Mouse (Mus musculus) heart, embryonic 14.5 days (tissue): ENCODE results near the gene Chrna7. TPM values are rescaled to one million over a fixed set of nuclear protein-coding genes. Genes with fewer than 3 reads are reported as not detected.

Source experiments
- ATAC-seq: fragments of 200-750 bp; cut with Nextera tagmentation; 2 replicates; pipeline ENCODE4 v1.8.0; 2017; ENCODE audit warnings: low read depth, moderate TSS enrichment; ENCODE audit not compliant: insufficient number of reproducible peaks, insufficient read depth, low FRiP score
- H3K27ac ChIP-seq, 2 experiments: fragments of 200-500 bp in 1 of 2; fragments of 300-500 bp in 1 of 2; sonication (generic) in 1 of 2; replicated peaks in 1 of 2; 2 replicates each; pipeline ENCODE4 v1.5.1; 2012 to 2014; ENCODE audit warnings: low read depth in 2 of 2, low read length in 2 of 2, control low read depth in 1 of 2, mild to moderate bottlenecking in 1 of 2, mixed read lengths in 1 of 2; ENCODE audit not compliant: control insufficient read depth in 1 of 2, insufficient read depth in 1 of 2
- H3K27me3 ChIP-seq: fragments of 300-500 bp; sonication (generic); 2 replicates; pipeline ENCODE4 v1.6.1; 2014; ENCODE audit warnings: mild to moderate bottlenecking, low read length, control low read depth; ENCODE audit not compliant: control insufficient read depth, insufficient read depth
- H3K36me3 ChIP-seq: fragments of 300-500 bp; sonication (generic); 2 replicates; pipeline ENCODE4 v1.6.1; 2014; ENCODE audit warnings: mild to moderate bottlenecking, control low read depth, low read length, mixed read lengths; ENCODE audit not compliant: control insufficient read depth, insufficient read depth
- H3K4me1 ChIP-seq, 2 experiments: fragments of 200-500 bp in 1 of 2; fragments of 300-500 bp in 1 of 2; sonication (generic) in 1 of 2; 2 replicates each; pipeline ENCODE4 v1.6.1; 2012 to 2014; ENCODE audit warnings: low read length in 2 of 2, control low read depth in 1 of 2, mixed read lengths in 1 of 2; ENCODE audit not compliant: control insufficient read depth in 2 of 2, insufficient read depth in 2 of 2
- H3K4me2 ChIP-seq: fragments of 300-500 bp; sonication (generic); 2 replicates; pipeline ENCODE4 v1.6.1; 2014; ENCODE audit warnings: mild to moderate bottlenecking, low read length
- H3K4me3 ChIP-seq, 2 experiments: fragments of 200-500 bp in 1 of 2; fragments of 300-500 bp in 1 of 2; sonication (generic) in 1 of 2; 2 replicates each; pipeline ENCODE4 v1.5.1; 2012 to 2014; ENCODE audit warnings: low read length in 2 of 2, mild to moderate bottlenecking in 2 of 2, control low read depth in 1 of 2, low read depth in 1 of 2, moderate library complexity in 1 of 2; ENCODE audit not compliant: control insufficient read depth in 1 of 2, insufficient read depth in 1 of 2
- H3K9ac ChIP-seq: fragments of 300-500 bp; sonication (generic); 2 replicates; pipeline ENCODE4 v1.6.1; 2014; ENCODE audit warnings: mild to moderate bottlenecking, low read length
- H3K9me3 ChIP-seq: fragments of 300-500 bp; sonication (generic); 2 replicates; pipeline ENCODE4 v1.6.1; 2016; ENCODE audit warnings: low read length, control low read depth; ENCODE audit not compliant: control insufficient read depth
- WGBS: fragments of 180-500 bp; shearing (Covaris S2); extraction: QIAGEN DNeasy Blood & Tissue Kit; methylation state at CpG from one replicate; pipeline ENCODE4 v1.1.7; 2014; 5-methylcytosine and 5-hydroxymethylcytosine counted together
- polyA plus RNA-seq: library from polyadenylated mRNA; unstranded; fragments of >200 nt; fragmentation: Nextera tagmentation; extraction: Ambion mirVana; gene quantifications from 2 replicates; pipeline ENCODE4 v1.2.1, GENCODE M21; 2014

Chrna7 gene
- polyA plus RNA-seq: 0.24 and 0.38 TPM in 2 replicates

GRCm38 (mm10) chr7:63212084-63212723, at the start of gene Chrna7:
Gene Chrna7 (minus strand): TSS chr7:63212569.
- Histone ChIP-seq H3K27me3 (peaks cover 18% of the 10 kb centered on the region), H3K4me2 (peak within 1 kb of the TSS; percentile 92), H3K36me3 (no peaks in the 10 kb centered on the region), H3K9ac (peak within 1 kb of the TSS; percentile 58), H3K9me3 (no peaks in the 10 kb centered on the region), H3K4me1 (peaks cover 3% of the 10 kb centered on the region in 2 experiments; a peak in 3 of 4 replicates), H3K27ac (no peak within 1 kb of the TSS), H3K4me3 (peak within 1 kb of the TSS; percentile 54 to 55)
- WGBS: under 1% methylated on average over 65 of the region's 73 CpGs
- peak; percentile 79 for ATAC-seq

- Histone ChIP-seq H3K27ac (no peak overlapping the region), H3K9ac (no peak overlapping the region), H3K4me3 (no peak overlapping the region), H3K4me2 (no peak overlapping the region), H3K36me3 (no peaks in the 10 kb centered on the region), H3K4me1 (no peaks in the 10 kb centered on the region), H3K9me3 (no peaks in the 10 kb centered on the region), H3K27me3 (no peaks in the 10 kb centered on the region)
- no peak for ATAC-seq
- WGBS: 48% methylated on average over 2 of the region's 2 CpGs
Observed at GRCm38 (mm10) chr7:63249404-63249803, 37.0 kb upstream of the Chrna7 start.

GRCm38 (mm10) chr7:63237852-63238516, 25.6 kb upstream of the Chrna7 start:
- no peaks in the 10 kb centered on the region for H3K4me1 ChIP-seq
- 66% methylated on average over 3 of the region's 3 CpGs for WGBS
- no peak overlapping the region for H3K4me2 ChIP-seq
- no peak overlapping the region for H3K4me3 ChIP-seq
- no peak overlapping the region for H3K9ac ChIP-seq
- H3K36me3 ChIP-seq: no peaks in the 10 kb centered on the region
- H3K27me3 ChIP-seq: no peaks in the 10 kb centered on the region
- ATAC-seq: no peak
- no peaks in the 10 kb centered on the region for H3K9me3 ChIP-seq
- no peak overlapping the region for H3K27ac ChIP-seq

GRCm38 (mm10) chr7:63225066-63225780, 12.9 kb upstream of the Chrna7 start:
- Histone ChIP-seq H3K27ac (no peak overlapping the region), H3K36me3 (no peaks in the 10 kb centered on the region), H3K4me2 (no peak overlapping the region), H3K4me3 (no peak overlapping the region), H3K9ac (no peak overlapping the region), H3K27me3 (no peaks in the 10 kb centered on the region), H3K4me1 (no peaks in the 10 kb centered on the region), H3K9me3 (no peaks in the 10 kb centered on the region)
- no peak for ATAC-seq
- 47% methylated on average over 7 of the region's 7 CpGs for WGBS

GRCm38 (mm10) chr7:63211641-63212083, 707 bp downstream of the Chrna7 start:
- Histone ChIP-seq H3K9me3 (no peaks in the 10 kb centered on the region), H3K9ac (peak overlapping the region; percentile 58; the same call in 1 of the 2 replicates), H3K4me1 (peaks cover 3% of the 10 kb centered on the region in 2 experiments; a peak in 3 of 4 replicates), H3K4me2 (peak overlapping the region; percentile 92), H3K4me3 (peak overlapping the region; percentile 54 to 55), H3K27me3 (peaks cover 18% of the 10 kb centered on the region), H3K36me3 (no peaks in the 10 kb centered on the region), H3K27ac (no peak overlapping the region)
- no peak for ATAC-seq
- WGBS: 1% methylated on average over 13 of the region's 13 CpGs

GRCm38 (mm10) chr7:63209501-63209900, 2.9 kb downstream of the Chrna7 start:
- peaks cover 3% of the 10 kb centered on the region in 2 experiments; a peak in 3 of 4 replicates for H3K4me1 ChIP-seq
- no peak for ATAC-seq
- H3K36me3 ChIP-seq: no peaks in the 10 kb centered on the region
- H3K27me3 ChIP-seq: peaks cover 18% of the 10 kb centered on the region
- no peaks in the 10 kb centered on the region for H3K9me3 ChIP-seq
- no peak overlapping the region for H3K27ac ChIP-seq
- no peak overlapping the region for H3K9ac ChIP-seq
- no peak overlapping the region for H3K4me2 ChIP-seq
- H3K4me3 ChIP-seq: no peak overlapping the region
- 16% methylated on average over 4 of the region's 4 CpGs for WGBS

GRCm38 (mm10) chr7:63207137-63207536, 5.2 kb downstream of the Chrna7 start:
- Histone ChIP-seq H3K27ac (no peak overlapping the region), H3K9me3 (no peaks in the 10 kb centered on the region), H3K4me2 (no peak overlapping the region), H3K4me3 (no peak overlapping the region), H3K36me3 (no peaks in the 10 kb centered on the region), H3K27me3 (peaks cover 18% of the 10 kb centered on the region), H3K4me1 (peaks cover 3% of the 10 kb centered on the region in 2 experiments; a peak in 3 of 4 replicates), H3K9ac (no peak overlapping the region)
- no peak for ATAC-seq
- 45% methylated on average over 2 of the region's 2 CpGs for WGBS
